Mouse (Mus musculus) kidney, adult 9 months (tissue): ENCODE results near the gene Coa7.

Experiments used
- DNase-seq: peaks from one replicate; pipeline ENCODE4 v3.0.0; 2022

The Coa7 gene

DNA sequence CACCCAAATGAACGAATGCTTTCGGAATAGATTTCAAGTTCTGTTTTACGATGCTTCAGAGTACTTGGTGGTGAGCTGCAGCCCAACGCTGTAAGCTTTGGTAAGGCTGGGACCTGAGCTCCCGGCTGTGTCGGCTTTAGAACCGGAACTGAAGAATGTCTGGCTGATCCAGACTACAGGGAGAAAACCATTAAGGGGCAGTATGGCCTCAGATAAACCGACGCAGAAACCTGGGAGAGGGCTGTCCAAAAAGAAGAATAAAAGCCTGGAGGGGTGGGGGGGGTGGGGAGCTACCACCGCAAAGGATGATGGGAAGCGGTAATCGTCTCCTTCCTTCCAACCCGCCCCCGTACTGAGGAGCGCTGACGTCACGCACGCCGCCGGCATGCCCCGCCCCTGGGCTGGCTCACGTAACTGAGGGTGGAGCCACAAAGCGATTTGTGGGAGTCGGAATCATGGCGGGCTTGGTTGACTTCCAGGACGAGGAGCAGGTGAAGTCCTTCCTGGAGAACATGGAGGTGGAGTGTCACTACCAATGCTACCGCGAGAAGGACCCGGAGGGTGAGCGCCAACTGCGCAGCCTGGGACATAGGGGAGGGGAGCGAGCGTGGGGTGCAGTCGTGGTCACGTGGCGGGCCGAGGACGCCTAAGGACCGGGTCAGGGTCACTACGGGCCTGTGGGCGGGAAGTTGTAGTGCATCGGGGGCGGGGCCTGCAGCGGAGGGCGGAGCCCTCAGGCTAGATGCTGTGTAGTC is at the start of gene Coa7:
Gene Coa7 (plus strand): TSS at position 411 of the 755 bp plus-strand sequence.
- peak; percentile 98 for DNase-seq

DNA sequence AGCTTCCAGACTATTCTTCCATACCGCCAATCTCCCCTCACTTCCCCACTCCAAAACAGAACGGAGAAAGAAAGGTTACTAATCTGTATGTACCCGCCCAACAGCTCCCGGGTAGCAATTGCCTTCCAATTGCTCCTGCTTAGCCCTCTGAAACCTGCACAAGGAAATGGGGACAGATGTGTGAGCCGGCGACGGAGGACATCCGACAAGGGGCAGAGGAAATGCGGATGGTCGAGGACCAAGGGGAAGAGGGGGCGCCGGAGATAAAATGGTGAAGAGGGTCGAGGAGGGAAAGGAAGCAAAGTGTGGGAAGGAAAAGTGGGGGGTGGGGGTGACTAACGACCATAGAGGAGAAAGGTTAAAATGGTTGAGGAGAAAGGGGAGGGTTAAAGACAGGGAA is 27.7 kb upstream of the Coa7 start:
- DNase-seq = no peak

DNA sequence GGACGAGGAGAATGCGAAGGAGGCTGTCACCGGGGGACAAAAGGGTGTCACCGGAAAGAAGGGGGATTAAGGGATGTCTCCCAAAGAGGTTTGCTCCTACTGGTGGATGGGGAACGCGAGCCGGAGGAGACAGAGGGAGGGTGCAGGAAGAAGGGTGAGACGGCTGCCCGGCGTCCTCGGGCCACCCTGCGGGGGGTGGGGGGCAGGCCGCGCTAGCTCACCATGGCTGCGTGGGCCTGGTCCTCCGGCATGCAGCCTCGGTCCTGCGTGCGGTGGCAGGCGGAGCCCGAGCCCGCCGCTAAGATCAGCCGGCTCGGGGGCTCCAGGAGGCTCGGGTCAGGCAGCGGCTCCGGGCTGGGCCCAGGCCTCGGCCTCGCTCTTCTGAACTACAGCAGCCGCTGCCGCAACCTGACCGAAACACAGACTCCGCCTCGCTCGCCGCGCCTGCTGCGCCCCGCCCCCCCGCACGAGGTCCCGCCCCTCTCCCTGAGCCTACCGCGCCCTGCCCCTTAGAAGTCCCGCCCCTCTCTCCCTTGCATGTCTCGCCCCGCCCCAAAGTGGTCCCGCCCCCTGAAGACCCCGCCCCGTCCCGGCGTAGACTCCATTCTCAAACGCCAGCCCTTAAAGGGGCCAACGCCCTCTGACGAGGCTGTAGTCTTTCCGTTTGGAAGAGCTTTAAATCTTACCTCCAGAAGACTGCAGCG is 27.1 kb upstream of the Coa7 start, which contains the start of gene Zyg11b:
Gene Zyg11b (minus strand): TSS at position 427 of the 704 bp plus-strand sequence.
- DNase-seq = peak; percentile 81

DNA sequence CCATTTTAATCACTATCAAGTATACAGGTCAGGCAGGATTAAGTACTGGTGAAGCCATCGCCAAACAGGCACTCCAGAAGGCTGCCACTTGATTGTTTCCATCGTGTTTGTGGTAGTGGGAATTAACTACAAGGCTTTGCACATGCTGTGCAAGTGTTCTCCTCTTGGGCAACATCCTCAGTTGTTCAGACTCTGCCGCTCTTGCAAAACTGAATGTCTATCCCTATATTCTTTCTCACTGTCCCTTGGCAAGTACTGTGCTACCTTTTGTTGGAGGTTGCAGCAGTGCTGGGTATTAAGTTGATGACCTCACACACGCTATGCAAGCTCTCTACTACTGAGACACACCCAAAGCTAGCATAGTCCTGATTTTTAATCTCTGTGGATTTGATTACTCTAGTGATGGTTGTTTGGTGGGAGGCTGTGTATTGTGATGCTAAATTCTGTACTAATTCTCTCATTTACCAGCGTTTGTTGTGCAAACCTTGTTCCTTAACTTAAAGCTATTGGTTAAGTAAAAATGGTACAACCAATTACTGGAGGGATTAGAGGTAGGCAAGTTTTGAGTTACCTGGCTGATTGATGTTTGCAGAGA is 25.5 kb upstream of the Coa7 start:
- DNase-seq = no peak

DNA sequence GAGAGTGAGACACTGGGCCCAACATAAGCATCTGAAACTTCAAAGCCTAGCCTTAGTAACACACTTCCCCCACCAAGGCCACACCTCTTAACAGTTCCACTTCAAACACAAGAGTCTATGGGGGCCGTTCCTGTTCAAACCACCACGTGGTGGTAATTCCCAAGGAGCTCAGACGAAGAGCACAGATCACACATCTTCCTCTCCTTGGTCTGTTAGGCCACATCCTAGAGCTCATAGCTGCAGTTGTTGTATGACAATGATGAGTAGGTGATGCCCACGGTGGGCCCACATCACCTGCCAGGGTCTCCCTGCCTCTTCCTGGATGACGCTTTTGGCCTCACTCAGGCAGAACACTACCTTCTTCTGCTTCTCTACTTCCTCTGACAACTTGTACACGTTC is 17.2 kb upstream of the Coa7 start:
- no peak for DNase-seq

DNA sequence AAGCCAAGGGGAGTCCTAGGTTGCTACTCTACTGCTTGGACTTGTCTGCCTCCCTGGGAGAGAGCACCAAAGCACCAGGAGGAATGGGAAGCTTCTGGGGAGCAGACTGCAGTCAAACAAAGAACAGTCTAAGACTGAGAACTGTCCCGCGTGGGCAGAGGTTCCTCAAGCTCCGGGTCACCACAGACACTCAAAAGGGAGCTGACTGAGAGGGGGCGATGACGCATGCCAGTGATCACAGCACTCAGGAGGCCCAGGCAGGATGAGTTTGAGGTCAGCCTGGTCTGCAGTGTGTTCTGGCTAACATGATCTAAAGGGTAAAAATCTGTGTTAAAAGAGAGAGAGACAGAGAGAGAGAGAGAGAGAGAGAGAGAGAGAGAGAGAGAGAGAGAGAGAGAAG is 13.9 kb upstream of the Coa7 start:
- DNase-seq = no peak

DNA sequence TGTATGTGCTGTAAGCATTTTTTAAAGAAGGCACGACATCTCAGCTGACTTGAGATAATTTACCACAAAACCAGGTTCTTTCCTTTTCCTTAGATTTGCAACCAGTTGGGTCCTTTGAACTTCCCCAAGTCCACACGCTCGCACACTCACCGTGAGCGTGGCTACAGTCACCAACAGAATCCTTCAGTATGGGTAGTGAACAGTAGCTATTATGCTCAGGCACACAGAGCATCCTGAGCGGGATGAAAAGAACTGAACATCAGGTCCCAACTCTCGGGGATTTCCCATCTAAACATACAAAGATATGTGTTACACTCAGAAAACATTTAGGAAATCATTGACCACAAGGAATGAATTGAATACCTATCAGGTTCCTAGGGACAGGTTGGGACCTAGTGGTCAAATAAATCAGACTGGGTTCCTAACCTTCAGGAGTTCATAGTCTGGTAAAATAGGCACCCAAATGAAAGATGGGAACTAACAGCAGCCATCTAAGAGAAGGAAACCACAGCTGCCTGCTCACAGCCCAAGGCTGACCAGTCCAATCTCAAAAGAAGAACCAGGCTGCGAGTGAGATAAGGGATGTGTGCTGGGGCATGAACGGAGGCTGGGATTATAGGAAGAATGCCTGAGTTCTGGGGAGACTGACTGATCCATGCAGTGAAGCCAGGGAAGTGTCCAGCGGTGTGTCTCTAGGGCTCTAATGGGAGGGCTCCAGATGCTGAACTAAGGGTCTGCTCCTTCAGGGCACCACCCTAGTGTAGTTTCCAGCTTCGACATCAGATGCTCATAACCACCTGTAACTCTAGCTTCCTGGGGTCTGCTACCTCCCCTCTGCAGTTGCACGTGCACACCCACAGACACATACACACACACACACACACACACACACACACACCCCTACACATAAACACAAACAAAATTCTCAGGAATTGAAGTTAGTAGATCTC is 10.0 kb upstream of the Coa7 start:
- DNase-seq = no peak

DNA sequence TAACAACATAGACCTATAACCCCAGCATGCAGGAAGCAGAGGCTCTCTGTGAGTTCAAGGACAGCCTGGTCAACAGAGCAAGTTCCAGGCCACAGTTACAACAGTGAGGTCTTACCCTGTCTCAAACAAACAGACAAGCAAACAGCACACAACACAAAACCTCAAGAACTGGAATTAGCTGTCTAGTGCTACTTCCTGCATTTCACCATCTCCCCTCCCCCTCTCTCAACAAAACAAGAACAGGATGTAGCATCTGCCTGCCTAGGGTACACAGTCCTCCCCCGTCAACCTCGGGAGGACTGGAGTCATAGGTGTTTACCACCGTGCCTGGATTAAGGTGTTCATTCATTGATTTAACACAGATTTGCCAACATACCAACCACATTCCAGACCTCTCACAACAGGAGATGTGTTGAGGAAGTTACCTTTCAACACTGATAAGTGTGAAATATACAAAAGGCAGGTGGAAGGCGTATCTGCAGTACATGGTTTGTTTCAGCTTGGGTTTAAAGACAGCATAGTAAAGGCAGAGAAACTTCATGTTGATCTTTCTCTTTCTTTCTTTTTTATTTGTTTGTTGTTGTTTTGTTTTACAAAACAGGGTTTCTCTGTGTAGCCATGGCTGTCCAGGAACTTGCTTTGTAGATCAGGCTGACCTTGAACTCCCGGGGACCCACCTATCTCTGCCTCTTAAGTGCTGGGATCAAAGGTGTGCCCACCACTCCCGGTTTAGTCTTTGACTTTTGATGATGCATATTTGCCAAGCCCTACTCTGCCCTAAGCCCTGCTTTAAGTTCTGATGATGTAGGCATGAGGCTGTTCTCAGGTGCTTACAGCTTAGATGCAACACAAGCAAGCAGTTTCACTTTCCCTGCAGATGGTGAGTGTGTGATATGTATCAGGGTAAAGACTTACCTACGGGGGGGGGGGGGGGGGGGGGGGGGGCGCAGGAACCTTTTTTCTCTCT is 9.0 kb upstream of the Coa7 start:
- DNase-seq = peak; percentile 18

DNA sequence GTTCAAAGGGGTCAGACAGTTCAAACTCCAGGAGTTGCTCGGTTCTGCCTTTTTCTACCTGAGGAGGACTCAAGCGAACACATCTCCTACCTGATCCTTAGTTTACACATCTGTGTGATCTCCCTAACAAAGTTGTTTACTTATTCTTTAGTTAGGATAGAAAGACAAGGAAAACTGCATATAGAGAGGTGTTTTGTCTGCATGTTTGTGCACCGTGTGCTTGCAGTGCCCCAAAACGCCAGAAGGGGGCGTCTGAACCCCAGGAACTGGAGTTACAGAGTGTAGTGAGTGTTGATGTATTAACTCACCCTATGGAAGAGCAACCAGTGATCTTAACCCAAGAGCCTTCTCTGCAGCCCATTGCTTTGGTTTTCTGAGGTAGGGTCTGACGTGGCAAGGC is 8.2 kb upstream of the Coa7 start:
- no peak for DNase-seq

DNA sequence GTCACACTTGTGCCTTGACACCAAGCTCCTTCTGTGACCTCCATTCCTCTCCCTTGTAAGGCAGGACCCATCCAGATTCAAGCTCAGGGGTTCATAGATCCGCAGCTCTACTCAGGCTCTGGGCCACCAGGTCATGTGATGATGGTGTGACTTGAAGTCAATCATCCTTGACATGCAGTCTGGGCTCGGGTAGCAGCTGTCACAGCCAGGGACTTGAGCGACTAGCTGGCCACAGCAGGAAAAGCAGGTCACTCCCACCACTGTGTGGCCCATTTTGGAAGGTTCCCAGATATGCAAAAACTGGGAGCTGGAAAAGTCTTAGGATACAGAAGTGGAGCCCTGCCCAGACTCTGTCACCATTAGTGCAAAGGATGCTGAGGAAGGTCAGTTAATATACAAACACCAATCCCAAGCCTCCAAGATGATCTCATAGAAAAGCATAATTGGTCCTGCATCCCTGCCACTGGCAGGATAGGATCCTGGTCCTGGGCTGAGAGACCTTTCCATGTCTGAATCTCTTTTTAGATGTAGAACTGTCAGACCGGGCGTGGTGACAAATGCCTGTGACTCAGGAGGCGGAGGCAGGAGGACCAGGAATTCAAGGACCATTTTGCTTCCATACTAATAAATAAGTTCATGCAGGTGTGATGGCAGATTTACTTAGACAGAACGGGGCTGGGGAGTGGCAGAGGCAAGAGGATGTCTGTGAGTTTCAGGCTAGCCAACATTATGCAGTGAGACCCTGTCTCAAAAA is 7.1 kb upstream of the Coa7 start:
- DNase-seq = peak; percentile 39

DNA sequence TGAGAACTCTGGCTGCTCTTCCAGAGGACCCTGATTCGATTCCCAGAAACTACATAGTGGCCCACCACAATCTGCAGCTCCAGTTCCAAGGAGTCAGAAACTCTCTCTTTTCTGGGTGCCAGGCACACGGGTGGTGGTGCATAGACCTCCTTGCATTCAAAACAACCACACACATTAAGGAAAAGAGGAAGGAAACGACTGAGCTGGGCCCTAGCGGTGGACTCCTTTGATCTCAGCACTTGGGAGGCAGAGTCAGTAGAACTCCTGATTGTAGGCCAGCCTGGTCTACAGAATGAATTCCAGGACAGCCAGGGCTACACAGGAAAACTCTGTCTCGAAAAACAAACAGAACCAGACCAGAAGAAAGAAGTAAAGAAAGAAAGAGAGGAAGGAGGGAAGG is 4.4 kb upstream of the Coa7 start:
- DNase-seq = no peak

DNA sequence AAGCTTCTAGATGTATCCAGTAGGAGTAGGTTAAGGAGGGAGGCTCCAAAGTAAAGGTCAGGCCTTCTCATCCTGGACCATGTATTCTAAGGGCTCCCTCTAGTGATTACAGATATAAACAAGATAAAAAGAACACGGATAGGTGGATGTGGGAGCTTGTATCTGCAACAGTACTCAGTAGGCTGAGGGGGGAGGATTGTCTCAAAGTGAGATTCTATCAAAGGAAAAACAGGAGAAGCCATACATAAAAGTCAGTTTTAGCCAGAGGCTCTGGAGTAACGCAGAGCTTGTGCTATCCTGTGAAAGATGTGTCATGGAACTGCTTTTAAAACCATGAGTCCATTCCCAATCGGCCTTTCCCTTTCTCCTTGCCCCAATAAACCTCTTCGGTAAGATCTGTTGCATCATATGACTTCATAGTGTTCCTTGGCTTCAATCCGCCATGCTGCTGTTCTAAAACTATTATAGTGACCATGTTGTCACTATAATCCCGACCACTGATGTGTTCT is 815 bp upstream of the Coa7 start:
- DNase-seq = peak; percentile 76

DNA sequence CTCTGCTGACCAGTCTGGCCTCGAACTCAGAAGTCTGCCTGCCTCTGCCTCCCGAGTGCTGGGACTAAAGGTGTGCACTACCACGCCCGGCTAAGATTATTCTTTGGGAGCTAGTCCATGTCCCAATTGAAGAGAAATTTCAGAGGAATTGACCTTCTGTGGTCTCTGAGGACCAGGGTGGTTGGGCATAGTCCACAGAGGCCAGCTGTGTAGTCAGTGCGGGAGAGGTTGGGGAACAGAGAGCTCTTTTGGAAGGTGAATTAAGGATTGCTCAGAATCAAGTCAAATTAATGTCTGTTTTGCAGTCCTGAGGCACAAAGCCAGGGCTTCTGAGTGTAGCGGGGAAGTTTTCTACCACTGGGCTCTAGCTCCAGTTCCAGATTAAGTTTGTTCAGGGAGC is 1.9 kb downstream of the Coa7 start:
- no peak for DNase-seq

DNA sequence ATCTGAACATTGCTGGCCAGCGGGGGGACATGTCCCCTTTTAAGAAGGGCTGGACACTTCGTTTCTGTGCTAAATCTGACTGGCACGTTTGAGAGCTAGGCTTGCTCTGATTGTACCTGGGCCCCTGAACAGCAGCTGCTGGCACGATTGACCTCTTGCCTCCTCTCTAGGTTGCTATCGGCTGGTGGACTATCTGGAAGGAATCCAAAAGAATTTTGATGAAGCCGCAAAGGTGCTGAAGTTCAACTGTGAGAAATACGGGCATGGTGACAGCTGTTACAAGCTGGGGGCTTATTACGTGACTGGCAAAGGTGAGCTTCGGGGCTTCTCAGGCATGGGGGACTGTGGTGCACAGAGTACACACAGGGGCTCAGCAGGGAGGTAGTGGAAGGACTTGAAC is 4.1 kb downstream of the Coa7 start:
- DNase-seq = peak; percentile 56

DNA sequence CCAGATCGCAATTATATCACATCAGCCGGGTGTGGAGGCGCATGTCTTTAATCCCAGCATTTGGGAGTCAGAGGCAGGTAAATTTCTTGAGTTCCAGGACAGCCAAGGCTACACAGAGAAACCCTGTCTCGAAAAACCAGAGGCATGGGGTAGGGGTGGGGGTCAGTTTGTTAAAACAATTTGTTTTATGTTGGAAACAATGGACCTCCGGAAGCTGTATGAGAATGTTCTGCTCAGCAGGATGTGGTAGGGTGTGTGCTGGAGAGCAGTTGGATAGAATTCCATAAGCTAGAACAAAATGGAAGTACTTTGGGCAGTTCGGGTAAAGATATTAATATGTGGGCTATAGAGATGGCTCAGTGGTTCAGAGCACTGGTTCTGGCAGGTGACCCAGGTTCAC is 7.5 kb downstream of the Coa7 start:
- DNase-seq = no peak

DNA sequence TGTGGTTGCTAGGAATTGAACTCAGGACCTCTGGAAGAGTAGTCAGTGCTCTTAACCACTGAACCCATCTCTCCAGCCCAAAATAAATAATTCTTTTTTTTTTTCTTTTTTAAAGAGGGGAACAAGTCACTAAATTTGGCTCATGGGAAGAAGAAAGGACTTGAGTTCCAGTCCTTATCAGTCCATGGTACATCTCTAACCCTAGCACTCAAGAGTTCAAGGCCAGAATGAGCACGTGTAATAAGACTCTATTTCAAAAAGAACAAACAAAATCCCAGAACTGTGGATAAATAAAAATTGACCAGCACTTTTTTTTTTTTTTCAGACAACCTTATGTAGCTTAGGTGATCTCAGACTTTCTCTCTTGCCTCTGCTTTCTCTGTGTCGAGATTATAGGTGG is 8.8 kb downstream of the Coa7 start:
- no peak for DNase-seq

DNA sequence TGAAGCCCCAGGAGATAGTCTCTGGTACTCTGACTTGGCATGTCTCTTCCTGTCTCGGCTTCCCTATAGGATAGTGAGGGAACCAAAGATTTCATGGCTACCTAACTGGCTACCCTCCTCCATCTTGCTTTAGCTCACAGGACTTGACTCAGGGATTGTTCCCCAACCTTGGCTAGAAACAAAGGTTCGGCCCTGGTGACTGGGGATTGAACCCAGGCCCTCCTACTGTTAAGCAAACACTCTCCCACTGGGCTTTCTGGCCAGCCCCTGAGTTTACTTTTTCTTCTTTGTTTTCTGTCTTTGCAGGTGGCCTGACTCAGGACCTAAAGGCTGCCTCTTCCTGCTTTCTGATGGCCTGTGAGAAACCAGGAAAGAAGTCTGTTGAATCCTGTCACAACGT is 9.9 kb downstream of the Coa7 start:
- DNase-seq = no peak

DNA sequence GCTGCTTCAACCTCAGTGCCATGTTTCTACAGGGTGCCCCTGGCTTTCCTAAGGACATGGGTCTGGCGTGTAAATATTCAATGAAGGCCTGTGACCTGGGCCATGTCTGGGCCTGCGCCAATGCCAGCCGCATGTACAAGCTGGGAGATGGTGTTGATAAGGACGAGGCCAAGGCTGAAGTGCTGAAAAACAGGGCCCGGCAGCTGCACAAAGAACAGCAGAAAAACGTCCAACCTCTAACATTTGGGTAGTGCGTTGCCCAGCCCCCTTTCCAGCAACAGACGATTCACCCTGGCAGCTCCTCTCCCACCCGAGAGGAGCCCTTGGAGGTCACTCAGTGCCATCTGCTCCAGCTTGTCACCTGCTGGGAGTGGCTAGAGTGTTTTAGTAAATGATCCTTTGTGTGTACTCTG is 10.4 kb downstream of the Coa7 start:
- no peak for DNase-seq

DNA sequence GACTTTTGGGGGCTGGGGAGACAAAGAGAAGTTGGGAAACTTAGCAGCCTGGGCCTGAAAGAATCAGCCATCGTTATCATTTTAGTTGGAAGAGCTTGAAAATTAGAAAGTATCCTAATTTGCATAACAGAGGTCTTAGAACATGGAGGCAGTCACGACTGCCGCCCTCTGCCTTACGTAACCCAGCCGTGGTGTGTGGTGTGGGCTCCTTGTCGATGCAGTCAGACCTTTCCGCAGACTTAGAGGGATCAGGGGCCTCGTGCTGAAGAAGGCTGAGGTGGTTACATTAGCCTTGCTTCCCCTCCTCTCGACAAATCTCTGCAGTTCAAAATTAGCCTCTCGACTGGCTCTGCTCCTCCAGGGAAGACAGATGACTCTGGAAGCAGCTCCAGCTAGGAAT is 10.9 kb downstream of the Coa7 start:
- no peak for DNase-seq

DNA sequence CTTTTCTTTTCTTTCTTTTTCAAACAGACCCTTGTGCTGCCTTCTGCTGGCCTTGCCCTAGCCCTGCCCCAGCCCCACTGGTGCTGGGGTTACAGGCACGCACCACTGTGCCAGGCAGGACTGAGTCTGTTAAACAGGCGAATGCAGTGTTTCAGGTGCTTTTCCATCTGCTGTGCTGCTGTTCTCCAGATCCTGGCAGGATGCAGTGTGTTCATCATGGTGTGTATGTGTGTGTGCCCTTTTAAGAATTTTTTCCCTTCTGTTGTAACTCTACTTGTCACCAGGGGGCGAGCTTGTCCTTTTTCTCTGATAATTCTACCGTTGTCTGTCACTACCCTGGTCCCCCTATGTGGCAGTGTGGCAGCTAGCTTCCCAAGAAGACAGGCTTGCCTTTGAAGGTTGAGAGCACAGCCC is 11.3 kb downstream of the Coa7 start:
- DNase-seq = peak; percentile 54

DNA sequence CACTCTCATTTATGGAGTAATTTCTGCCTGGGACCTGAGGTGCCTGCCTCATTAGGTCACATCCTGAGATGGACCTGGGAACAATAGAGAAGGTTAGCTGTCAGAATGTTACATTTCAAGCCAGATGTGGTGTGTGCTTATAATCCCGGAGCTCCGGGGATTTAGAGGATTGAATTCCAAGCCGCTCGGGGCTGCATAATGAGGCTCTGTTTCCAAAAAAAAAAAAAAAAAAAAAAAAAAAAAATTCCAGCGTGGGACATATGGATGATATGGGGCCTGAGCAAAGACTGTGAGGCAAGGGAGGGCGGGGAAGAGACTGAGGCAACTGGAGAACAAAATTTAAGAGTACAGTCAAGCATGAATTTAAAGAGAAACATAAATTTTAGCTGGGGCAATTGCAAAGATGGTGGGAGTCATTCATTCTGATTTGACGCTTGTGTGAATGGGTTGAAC is 16.7 kb downstream of the Coa7 start:
- DNase-seq = no peak
